Mouse (Mus musculus) skeletal muscle tissue, adult 2 months (tissue): ENCODE data around the gene Iqcf1.

Experiments
- DNase-seq: peaks from one replicate; pipeline ENCODE4 v3.0.0-alpha.2; 2012; ENCODE audit warnings: low read depth, low spot score

Iqcf1 gene

DNA sequence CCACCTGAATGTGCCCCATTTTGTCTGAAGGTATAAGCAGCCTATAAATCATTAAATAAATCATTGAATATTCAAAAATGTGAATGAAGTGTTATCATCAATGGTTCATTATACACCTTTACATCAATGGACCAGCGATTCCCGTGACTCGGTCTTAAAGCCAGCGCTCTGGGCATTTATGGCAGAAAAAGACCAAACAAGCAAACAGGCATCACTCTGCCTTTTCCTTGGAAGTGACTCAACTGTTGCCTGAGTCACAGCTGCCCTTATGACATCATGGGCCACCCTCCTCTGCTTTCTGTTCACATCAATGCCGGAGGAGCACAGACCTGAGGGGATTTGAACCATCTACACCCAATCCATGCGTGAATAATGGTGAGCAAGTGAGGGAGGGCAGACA is at the start of gene Iqcf1:
Iqcf1 (plus strand) TSS at position 301 of the 400 bp plus-strand sequence.
- DNase-seq = no peak

DNA sequence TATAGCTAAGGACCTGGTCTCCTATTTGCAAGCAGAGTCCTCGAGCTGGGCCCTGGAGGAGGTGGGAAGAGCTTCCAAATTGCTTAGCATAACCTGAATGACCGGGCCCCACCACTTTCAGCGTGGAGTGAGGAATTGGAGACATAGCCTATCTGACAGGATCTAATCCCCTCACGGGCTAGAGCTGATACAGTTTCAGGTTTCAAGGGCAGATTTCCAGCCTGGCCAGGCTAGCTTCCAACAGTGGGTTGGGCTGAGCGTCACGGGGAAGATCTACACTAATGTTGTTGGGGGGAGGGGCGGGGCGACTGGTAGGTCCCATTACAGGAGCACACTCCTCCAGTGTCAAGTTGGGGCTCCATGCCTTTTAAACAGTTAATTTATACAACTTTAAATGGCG is 49.1 kb upstream of the Iqcf1 start:
- peak; percentile 52 for DNase-seq

DNA sequence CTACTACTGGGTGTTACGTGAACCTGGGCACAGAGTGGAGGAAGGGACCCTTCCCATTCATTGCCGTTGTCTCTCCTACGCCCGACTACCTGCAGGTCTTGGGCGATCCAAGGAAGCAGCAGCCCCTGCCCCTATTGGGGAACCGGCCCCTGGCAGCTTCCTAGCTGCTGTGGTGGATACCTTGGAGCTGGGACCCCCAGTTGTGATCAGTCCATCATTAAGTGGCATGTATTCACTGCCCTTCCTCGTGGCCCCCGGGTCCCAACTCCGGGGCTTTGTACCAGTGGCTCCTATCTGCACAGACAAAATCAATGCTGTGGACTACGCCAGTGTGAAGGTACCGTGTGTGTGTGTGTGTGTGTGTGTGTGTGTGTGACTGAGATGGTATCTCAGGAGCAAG is 48.5 kb upstream of the Iqcf1 start:
- no peak for DNase-seq

DNA sequence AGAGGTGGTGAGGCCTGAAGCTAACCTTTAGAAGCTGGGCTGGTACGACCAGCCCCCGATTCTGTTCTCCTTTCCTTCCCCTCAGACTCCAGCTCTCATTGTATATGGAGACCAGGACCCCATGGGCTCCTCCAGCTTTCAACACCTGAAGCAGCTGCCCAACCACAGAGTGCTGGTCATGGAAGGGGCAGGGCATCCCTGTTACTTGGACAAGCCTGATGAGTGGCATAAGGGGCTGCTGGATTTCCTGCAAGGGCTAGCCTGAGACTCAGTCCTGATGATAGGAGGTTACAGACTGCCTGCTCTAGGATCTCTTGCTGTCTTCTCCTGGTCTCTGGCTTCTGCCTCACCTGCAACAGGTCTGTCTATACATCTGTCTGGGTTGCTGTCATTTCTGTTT is 47.9 kb upstream of the Iqcf1 start:
- DNase-seq = no peak

DNA sequence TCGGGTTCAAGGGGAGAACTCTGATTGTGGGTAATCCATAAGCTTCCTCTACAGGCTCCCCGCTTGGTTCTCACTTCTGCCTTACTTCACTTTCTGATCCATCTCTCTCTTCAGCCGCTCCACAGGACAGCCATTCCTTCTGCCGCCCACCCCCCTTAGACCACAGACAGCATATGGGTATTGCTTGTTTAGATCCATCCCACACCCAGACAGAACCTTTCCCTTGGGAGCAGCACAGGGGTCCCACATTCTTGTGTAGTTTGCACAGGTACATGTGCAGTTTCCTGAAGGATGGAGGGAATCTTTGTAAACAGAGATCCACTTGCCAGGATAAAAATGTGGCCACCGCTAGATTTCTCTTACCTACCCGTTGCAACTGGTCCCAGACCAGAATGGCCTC is 47.4 kb upstream of the Iqcf1 start:
- no peak for DNase-seq

DNA sequence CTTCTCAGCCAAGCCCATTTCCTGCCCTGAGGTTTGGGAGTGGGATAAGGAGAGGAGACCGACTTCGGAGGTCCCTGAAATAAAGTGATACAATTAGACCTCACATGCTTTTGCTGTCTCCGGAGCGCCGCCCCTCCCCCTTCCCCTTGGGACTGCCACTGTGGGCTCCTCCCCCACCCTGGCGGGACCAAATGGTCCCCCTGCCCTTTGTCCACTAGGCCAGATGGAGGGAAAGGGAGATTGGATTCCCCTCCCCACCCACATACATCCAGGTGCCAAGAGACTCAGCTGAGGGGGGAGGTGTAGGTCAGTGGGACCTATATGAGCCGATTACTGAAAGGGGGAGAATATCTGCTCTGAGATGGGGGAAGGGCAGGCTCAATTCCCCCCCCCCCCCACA is 46.9 kb upstream of the Iqcf1 start:
- no peak for DNase-seq

DNA sequence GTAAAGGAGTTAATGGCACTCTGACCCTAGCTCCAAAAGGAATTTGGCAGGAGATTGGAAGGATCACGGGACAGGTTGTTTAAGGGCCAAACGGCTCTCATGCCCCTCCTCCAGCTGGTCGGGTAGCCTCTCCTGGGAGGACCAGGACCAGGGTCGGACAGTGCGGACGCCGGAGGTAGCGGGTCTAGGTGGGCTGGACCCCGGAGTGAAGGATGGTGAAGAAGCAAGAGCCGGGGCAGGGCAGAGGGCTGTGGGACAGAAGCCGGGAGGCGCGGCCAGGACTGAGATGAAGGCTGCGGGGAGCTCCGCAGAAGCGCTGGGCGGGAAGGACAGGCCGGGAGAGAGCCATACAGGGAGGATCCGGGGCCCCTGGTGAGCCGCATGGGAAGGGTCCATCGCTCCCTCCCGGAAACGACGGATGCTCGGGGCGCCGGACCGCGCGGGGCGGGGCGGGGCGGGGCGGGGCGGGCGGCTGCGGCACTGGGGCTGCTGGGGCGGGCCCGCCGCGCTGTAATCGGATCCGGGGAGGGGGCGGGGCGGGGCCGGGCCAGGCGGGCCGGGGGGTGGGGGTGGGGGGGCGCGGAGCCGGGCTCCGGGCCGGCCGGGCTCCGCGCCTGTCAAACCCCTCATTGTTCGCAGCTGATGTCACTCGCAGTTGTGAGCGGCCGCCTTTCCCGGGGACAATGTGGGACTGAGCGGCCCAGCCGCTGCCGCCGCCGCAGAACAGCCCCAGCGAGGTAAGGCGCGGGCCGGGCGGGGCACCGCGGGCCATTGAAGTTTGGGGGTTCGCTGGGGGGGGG is 46.3 kb upstream of the Iqcf1 start, which contains the start of gene Pcbp4:
Pcbp4 (plus strand) TSS at position 21 of the 800 bp plus-strand sequence.
- DNase-seq = no peak

DNA sequence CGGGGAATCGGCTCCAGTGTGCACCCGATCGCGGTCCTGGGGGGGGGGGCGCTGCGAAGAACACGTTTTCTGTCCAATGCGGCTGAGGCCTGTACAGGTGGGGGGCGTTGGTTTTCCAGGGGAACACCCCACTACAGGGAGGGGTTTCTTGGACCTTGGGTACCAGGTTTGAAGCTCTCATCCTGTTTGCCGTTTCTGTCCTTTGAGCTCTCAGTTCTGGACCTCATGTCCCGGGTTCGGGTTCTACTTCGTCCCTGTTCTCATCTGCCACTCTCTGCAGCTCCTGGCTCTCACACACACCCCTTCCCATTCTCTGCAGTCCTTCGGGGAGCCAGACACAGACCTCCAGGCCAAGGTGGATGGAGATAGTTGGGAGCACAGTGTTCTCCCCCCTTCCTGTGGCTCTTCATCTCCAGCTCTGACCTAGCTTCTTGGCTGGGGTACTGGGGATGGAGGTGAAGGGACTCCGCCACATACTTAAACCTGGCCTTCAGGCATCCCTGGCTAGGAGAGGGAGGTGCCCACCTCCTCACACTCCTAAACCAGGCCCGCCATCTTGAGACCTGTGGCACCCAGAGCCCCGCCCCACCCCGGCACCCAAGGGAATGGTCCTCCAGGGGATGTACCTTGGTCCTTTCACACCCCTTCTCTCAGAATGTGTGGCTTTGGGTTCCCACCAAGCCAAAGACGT is 45.6 kb upstream of the Iqcf1 start:
- DNase-seq = no peak

DNA sequence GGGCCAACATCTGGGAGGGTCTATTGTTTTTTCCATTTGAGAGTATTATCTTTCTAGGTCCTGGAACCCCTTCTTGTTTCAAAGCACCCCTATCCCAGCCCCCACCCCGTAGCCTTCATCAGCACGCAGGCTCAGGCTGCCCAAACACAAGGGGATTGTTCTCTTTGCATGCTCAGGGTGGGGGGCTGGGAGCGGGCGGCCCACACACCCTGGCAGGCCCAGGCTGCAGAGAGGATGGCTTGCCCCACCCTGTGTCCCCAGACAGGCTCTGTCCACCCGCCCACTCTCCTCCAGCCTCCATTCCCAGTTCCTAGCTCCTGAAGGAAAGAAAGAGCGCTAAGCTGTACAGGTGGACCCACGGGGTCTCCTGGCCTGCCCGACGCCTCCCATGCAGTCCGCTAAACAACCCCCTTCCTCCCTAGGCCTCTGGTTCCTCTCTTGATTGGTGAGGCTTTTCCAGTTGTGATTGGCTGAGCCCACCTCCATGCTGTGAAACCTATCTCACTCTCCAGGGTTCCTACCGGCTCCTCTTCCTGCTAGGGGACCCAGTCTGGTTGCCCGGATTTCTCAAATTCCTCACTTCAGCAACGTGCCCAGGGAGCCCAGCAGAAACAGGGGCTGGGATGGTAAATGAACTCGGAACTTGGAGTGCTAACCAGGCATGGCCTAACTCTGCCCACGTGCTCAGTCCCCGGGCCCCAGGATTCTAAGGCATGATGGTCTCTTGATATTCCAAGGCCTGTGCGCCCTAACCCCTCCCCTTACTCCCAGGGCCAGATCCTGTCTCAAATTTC is 44.7 kb upstream of the Iqcf1 start:
- DNase-seq = no peak

DNA sequence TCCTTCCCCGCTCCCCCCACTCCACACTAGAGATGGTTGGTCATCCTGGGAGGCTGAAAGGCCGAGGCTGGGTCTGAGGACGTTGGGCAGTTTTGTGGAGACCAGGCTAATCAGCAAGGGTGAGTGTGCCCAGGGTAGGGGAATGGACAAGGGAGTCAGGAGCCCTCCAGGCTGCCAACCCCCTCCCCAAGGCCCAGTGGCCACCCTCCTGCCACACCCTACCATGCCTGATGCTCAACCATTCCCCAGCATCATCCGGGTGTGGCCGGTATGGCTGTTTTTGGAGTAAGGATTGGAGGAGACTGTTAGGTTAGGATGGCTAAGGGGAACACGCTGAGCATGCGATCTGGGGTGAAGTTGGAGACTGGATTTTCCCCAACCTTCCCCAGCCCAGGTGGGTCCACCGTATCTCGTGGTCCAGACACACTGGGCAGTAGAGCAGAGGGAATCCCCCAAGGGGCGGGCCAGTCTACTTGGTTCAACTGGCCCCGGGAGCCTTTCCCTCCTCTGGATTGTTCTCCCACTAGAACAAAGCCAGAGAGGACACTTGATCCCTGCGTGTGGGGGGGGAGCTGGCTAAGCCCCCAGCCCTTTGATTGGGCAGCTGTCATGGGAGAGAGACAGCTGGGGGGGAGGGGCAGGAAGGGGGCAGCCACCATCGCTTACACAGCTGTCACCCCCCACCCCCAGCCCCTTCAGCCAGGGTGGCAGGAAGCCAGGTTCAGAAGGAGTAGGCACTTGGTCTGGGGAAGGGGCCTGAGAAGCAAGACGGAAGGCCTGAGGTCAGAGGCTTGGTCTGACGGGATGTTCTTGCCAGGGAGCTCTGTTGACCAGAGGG is 43.2 kb upstream of the Iqcf1 start:
- DNase-seq = no peak

DNA sequence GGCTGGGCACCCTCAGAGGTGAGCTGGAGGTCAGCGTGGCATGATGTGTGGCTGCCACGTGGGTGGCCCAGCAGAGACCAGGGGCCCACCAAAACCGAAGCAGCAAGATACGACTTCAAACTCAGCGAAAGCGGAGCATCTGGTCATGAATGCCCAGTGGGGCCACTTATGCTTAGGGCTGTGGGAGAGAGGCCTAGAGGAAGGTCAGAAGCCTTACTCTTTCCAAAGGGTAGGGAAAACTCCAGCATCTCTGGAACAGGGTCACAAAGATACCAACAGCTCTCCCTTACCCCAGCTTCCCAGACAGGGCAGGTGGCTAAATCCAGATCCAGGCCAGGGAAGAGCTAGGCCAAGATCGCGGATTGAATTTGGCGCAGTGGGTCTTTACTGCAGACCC is 42.6 kb upstream of the Iqcf1 start:
- DNase-seq = no peak

DNA sequence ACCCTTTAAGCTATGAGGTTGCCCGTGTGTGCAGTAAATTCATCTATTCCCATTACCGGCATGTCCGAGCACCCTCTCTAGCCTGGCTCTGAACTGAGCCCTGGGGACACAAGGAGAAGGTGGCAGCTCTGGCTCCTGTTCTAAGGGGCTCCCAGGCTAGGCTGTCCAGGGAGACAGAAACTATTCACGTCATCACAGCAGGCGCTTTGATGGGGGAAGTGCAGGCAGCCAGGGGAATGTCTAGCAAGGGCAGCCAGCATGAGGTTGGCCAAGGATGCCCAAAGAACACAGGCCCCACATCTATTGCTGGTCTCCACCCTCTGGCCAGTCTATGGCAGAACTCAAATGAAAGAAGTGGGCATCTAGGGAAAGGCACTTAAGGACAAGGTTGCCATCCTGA is 41.8 kb upstream of the Iqcf1 start:
- no peak for DNase-seq

DNA sequence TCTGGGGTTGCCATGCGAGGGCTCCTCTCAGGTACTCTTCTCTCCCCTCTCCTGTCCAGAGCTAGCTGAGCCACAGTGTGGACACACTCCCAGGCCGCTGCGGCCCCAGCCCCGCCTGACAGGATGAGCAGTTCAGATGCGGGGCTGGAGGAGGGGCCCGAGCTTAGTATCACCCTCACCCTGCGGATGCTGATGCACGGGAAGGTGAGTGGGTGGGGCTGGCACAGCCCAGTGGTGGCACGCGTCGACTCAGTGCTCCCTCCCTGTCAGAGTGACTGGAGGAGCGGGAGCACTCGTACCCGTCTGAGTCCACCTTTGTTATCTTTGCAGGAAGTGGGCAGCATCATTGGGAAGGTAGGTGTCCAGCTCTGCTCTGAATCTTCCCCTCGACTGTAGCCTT is 39.8 kb upstream of the Iqcf1 start:
- no peak for DNase-seq

DNA sequence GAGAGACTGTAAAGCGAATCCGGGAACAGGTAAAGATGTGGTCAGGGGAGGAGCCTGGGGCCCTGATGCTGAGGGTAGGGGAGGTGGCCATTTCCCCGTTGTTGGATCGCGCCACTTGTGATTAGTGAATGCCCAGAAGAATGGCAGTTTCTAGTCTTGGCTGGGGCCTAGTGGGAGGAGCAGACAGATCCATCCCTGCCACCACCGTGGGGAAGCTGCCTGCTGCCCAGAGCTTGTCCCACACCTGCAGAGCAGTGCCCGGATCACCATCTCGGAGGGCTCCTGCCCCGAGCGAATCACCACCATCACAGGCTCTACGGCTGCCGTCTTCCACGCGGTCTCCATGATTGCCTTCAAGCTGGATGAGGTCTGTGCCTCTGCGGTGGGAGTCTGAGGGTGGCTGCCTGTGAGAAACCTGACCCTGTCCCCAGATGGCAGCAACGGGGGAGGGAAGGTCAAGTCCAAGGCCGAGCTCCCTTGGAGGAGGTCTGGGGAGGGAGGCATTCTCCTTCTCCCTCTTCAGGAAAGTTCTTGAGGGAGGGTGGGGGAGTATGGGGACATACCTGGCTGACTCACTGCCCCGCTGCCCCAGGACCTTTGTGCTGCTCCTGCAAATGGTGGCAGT is 39.3 kb upstream of the Iqcf1 start:
- no peak for DNase-seq

DNA sequence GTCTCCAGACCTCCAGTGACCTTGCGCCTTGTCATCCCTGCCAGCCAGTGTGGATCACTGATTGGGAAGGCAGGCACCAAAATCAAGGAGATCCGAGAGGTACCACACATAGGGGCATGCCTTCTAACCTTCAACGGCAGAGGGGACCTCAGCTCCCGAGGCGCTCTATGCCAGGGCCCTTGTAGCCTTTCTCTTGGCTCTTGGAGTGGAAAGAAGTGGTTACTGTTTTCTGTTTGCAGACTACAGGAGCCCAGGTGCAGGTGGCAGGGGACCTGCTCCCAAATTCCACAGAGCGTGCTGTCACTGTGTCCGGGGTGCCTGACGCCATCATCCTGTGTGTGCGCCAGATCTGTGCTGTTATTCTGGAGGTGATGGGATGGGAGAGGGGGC is 38.7 kb upstream of the Iqcf1 start:
- DNase-seq = no peak

DNA sequence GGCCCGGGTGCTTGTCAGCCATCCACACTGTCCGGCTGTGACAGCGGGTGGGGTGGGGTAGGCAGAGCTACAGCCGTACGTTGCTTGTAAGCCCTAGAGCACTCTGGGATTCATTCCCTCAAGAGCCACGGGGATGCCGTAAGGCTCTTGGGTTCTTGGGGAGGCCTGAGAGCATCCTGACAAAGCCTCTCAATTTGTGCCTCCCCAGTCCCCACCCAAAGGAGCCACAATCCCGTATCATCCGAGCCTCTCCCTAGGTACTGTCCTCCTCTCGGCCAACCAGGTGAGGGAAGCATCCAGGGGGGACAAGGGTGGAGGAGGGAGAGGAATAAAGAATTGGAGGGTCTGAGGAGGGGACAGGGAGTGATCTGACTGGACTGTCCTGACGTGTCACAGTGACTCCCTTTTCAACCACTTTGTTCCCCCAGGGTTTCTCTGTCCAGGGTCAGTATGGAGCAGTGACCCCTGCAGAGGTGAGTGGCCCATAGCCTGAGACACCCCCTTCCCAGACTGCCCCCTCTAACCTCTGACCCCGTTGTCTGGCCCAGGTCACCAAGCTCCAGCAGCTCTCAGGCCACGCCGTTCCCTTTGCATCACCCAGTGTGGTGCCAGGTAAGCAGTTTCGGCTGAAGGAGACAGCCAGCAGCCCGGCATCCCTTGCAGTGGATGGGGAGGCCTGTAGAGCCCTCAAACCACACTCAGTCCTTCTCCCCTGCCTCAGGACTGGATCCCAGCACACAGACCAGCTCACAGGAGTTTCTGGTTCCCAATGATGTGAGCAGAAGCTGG is 37.9 kb upstream of the Iqcf1 start:
- DNase-seq = no peak

DNA sequence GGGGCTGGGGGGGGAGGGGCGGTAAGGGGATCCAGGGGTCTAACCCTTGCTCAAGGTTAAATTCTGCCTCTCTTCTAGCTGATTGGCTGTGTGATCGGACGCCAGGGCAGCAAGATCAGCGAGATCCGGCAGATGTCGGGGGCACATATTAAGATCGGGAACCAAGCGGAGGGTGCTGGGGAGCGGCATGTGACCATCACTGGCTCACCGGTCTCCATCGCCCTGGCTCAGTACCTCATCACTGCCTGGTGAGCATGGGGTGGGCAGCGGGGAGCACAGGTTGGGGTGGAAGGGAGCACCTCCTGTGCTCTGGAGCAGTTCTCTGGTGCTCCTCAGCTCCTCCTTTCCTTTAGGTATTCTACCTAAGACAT is 37.4 kb upstream of the Iqcf1 start:
- DNase-seq = no peak

DNA sequence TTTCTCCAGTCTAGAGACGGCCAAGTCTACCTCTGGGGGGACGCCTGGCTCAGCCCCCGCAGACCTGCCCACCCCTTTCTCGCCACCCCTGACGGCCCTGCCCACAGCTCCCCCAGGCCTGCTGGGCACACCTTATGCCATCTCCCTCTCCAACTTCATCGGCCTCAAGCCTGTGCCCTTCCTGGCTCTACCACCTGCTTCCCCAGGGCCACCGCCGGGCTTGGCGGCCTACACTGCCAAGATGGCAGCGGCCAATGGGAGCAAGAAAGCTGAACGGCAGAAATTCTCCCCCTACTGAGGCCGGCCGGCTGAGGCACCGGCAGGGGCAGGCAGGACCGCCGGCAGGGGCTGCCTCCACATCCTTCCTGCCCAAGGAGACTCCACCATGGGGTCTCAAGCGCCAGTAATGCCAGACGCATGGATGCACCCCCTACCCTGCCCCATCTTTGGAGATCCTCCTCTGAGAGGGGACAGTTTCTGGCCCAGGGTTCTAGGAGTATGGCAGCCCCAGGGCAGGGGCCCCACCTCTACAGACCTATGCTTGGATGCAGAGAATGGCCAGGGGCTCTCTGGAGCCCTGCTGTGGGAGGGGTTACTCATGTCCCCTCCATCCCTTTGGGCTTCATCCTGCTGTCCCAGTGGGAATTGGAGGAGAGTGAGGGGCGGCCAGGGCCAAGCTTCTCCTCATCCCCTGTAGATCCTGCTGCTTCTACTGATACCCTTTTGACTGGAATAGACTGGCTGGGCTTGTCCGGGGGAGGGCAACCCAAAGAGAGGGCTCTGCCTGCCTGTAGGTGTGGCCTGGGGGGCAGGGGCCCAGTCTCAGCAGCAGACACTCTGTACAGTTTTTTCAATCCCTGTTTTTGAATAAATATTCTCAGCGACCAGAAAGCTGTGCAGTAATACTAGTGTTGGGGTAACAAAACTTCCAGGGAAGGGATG is 36.4 kb upstream of the Iqcf1 start:
- no peak for DNase-seq
